Mouse (Mus musculus) adrenal gland, adult (tissue): Measurements from ENCODE around the gene Tmem178.
A peak's percentile ranks its signal among the peaks of the same experiment; 100 is the strongest.

ENCODE experiments used
- DNase-seq, 2 experiments: peaks; one replicate each; pipeline ENCODE4 v3.0.0; 2022 to 2023; ENCODE audit warnings: low spot score in 1 of 2; ENCODE audit not compliant: inconsistent age in 2 of 2

Gene Tmem178

DNA sequence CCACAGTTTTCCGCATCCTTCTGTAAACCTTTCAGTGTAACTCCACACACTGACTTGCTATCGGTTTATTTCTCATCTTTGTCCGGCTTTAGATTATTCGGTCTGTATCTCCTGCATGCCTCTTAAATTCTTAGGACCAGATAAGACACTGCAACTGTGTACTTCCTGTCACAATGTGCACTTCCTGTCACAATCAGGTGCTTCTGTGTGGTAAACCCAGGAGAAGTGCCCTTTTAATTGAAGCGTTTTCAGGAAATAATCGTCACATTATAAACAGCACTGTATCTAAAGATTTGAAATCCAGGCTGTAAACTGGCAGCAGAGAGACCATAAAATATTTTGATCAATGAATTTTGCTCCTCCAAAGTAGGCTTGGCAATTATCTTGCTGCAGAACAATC is 100.7 kb downstream of the Tmem178 start:
- DNase-seq, result no peak

DNA sequence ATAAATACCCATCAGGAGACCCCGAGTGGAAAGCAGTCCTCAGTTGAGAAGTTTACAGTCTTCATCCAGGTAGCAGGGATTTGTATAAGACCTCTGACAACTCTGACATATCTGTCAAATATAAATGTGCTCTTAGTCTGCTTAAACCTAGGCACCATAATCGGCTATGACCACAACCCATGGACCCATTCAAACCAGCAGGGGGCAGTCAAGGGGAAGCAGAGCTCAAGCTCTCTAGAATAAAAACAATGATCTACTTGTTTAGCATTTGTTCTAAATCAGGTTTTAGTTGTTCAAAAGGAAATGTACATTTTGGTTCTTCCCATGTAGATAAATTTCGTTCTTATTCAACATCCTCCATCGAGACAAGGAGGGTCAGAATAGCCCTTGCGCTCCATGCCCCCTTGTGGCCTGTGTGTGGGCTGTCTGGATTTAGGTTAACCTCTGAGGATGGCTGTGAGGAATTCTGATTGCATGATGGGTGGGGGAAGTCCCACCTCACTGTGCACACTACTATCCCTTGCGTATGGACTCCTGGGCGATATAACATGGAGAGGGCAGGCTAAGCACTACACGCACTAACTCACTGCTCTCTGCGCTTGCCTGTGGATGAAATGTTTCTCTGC is 101.2 kb downstream of the Tmem178 start:
- peak; percentile 22 to 77 for DNase-seq

DNA sequence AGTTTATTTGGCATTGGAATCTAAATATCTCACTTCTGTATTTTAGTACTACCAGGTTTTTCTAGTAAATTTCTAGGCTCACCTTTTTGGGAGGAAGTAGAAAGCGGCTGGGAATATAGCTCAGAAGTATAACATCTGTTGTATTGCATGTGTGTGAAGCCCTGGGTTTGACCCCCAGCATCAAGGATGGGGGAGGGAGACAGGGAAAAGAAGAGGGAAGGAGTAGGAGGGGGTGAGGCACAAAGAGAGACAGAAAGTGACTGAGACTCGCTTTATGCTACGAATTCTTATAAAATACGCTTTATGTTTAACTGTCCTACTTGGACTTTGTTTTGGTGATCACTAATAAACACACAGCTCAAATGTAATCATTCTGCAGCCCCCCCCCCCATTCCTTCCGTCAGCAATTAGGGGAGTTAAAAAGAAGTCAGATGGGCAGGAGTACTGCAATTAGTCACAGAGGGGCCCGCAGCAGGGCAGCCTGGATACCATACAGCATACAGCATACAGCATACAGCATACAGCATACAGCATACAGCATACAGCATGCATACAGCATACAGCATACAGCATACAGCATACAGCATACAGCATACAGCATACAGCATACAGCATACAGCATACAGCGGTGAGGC is 103.6 kb downstream of the Tmem178 start:
- DNase-seq, result no peak
